Mouse (Mus musculus): ENCODE data around the gene Mcu. TPM values are rescaled to one million over a fixed set of nuclear protein-coding genes. Genes with fewer than 3 reads are reported as not detected.
A peak's percentile ranks its signal among the peaks of the same experiment; 100 is the strongest.

Gene Mcu
- total RNA-seq, 2 experiments from 2014 or later = 35.6 to 39.9 TPM

DNA sequence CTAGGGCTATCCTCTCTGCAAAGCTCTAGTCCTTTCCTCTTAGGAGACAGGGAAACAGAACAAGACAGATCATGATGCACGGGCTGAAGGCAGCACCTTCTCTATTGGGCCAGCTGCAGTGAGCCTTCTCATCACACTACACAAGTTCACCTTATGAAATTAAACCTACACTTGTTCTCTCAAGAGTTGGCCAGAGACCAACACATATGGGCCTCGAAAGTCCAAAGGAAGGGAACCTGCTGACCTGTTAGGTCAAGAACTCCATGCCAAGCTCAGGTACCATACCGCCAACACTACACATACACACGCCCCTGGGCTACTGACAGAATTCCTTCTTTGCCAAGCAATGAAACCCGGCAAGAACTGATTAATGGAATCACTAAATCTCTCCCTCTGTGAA, 1.1 kb downstream of the Mcu start:
- DNase-seq (ENCODE audit: low spot score in 2 of 2) = no peak

DNA sequence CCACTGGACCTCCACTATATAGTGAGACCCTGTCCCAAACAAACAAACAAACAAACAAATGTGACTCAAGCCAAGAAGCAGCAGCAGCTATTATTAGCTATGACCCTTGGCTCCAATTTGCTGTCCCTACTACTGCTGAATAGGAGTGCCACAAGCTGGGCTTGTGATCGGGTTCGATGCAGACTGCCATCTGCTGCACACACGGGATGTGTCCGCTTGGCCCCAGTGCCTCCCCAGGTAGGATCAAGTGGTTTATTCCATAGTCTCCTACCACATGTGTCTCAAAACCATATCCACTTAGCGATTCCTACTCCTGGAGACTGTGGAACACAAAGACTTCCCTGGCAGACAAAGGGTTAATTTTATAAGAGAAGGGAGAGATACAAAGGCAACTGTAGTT, 2.4 kb downstream of the Mcu start:
- DNase-seq (ENCODE audit: low spot score in 2 of 2) = no peak

- DNase-seq (ENCODE audit: low spot score in 2 of 2) = no peak
Measured at GRCm38 (mm10) chr10:59613276-59613675, 3.2 kb downstream of the Mcu start.

GRCm38 (mm10) chr10:59604879-59605464, 11.5 kb downstream of the Mcu start:
- DNase-seq (ENCODE audit: low spot score in 2 of 2) = no peak

- no peak for DNase-seq (ENCODE audit: low spot score in 2 of 2)
Measured at GRCm38 (mm10) chr10:59603843-59604242, 12.6 kb downstream of the Mcu start.

DNA sequence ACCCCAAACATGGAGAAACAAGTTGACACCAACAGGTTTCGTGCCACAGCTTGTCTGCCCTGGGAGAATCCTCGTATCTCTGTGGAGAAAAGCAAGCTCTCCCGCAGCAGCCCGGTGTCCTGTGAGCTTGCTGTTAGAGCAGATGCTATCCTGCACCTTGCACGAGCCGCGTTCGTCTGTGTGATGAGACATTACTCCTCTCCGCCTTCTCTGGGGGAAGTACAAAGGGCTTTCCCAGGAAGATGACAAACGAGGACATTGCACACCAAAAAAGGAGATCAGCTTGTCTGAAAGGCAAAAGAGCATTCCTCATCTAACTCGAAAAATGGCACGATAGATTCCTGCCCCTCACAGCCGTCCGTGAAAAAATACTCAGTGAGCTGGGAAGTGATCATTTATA, 13.6 kb downstream of the Mcu start:
- DNase-seq (ENCODE audit: low spot score in 2 of 2) = peak; percentile 48 to 49

DNA sequence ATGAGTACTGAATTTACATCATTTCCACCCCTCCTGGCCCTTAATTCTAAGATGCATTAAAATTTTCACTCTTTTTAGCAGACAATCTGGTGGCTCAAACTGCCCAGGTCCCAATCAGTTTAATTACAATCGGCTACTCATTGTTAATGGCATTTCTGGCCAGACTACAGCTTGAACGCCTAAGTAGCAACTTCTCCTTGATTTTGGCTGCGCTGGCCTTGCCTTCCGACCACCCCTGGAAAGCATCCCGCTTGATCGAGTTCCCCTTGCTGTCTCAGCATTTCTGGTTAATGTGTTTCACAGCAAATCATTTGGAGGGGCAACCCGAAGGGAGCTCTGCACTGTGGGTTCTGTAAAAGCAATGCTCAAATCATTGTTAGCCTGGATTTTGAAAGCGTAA, 14.4 kb downstream of the Mcu start:
- DNase-seq (ENCODE audit: low spot score in 2 of 2) = no peak

DNA sequence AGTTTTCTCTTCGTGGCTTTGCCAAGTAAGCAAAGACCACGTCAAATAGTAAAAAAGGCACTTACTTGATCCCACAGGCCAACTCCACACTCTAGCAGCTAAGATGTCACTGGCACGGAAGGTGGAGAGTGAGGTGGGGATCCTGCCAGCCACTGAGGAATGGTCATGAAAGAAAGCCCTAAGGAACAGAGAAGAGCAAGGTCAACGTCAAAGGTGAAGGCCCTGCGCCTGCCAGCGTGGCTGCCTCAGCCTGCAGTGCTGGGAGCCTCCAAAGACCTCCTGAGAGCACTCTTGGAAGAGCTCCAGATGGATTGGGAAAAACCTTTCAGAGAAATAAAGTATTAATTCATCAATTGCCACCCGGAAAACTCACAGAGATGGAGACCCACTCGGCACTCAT, 16.0 kb downstream of the Mcu start:
- no peak for DNase-seq (ENCODE audit: low spot score in 2 of 2)

- DNase-seq (ENCODE audit: low spot score in 2 of 2) = peak; percentile 80 to 85
Measured at GRCm38 (mm10) chr10:59593826-59594570, 22.5 kb downstream of the Mcu start.

DNA sequence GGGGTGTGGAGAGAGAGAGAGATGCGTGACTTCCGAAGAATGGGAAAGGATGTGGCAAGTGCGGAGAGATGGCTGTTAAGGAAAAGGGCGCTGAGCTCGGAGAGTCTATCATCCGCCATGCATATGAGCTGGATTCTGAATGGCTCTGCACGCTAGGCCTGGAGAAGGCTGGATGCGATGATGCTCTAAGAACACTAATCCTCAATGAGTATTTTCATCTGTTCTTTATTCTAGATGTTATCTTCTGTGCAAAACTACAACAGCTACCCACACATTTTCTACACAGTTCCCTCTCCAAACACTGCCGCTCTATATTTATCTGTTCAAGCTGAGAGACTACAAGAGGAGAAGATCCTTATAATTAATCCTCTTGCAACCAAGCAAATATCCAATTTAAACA, 25.9 kb downstream of the Mcu start:
- DNase-seq (ENCODE audit: low spot score in 2 of 2) = no peak

DNA sequence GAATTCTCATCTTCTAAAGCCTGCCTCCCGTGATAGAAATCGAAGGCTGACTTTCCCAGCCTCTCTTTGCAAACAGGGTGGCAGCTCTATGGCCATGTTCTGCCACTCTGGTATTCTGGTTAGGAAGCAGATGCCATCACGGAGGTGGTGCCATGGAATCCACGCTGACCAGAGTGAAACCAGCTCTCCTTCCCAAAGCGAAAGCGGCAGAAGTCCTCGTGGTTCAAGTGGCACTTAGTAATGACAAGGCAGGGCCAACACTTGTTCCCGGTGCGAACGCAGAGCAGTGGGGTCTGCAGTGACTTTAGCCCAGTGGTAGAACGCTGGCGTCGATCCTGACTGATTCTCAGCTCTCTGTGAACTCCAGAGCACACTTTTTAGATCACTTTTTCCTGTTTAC, 26.6 kb downstream of the Mcu start:
- no peak for DNase-seq (ENCODE audit: low spot score in 2 of 2)

DNA sequence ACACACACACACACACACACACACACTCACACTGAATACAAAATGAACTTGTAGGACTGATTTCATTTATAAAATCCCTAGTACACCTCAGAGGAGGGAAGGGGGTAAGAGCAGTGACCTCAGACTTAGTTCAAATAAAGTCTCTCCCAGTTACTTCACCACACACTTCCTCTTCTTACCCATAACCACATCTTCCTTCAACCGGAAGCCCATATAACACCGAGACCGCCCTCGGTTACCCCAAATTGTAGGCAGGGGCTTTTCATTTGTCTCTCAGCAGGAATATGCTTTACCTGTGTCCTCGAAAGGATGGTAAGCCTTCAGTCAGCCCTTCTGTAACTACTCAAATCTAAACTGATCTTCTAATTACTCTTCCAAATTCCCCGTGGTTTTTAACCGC, 27.1 kb downstream of the Mcu start:
- DNase-seq (ENCODE audit: low spot score in 2 of 2) = no peak

DNA sequence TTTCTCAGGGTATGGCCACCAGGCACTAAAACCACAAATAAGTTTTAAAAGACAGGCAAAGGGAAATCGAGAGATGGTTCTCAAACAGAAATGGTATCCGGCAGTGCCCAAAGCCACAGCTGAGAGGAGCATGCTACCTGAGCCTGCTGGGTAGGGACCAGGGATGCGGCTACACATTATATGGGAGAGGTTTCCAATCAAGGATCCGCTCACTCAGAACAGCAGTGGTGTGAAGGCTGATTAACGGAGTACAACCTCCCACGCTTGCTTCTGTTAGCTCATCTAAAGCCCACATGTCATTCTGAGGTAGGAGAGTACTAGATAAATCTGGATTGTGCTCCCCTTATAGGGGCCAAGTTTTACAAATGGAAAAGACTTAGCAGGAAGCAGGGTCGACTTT, 28.4 kb downstream of the Mcu start:
- no peak for DNase-seq (ENCODE audit: low spot score in 2 of 2)

- DNase-seq (ENCODE audit: low spot score in 2 of 2) = no peak
Measured at GRCm38 (mm10) chr10:59586821-59587220, 29.7 kb downstream of the Mcu start.

- no peak for DNase-seq (ENCODE audit: low spot score in 2 of 2)
Measured at GRCm38 (mm10) chr10:59585621-59586020, 30.9 kb downstream of the Mcu start.

DNA sequence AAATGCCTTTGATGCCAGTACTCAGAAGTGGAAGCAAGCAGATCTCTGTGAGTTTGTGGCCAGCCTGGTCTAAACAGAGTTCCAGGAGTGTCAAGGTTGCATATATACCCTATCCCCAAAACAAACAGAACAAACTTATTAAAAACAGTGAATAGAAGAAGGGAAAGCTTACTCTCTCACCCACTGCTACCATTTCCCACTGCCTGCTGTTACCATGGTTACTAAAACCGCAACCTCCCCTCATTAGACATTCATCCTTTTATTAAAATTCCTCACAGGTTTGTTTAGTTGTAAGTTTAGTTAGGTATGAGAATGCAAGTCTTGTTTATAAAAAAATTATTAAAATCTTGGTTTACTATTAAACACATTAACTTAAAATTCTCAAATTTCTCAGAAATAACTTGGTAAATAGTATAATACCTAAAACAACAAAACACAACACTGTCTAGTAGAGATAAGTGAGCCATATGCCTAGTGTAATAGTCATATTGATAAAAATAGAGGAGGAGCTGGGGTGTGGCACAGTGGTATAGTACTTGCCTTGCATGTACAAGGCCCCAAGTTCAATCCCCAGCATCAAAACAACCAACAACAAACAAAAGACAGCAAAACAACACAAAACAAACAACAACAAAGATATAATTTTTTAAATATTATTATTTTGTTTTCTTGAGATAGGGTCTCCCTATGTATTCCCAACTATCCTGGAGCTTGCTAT, 34.5 kb downstream of the Mcu start:
- no peak for DNase-seq (ENCODE audit: low spot score in 2 of 2)

GRCm38 (mm10) chr10:59580593-59581149, 35.8 kb downstream of the Mcu start:
- no peak for DNase-seq (ENCODE audit: low spot score in 2 of 2)

DNA sequence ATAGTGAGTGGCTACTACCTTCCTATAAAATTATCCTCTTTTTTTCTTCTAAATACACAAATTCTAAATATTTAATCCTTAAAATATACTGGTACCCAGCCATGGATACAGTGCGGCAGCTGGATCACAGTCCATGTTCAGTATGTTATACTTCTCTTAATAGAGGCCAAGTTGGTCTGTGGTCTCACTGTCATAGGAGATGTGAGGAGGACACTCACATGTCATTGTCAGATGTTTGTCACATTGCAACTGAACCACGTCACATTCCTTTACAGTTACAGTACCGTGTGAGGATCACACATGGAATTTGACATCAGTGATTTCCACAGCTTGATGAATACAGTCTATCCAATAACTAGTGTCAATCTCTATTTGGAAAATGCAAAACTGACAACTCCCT, 36.8 kb downstream of the Mcu start:
- no peak for DNase-seq (ENCODE audit: low spot score in 2 of 2)

DNA sequence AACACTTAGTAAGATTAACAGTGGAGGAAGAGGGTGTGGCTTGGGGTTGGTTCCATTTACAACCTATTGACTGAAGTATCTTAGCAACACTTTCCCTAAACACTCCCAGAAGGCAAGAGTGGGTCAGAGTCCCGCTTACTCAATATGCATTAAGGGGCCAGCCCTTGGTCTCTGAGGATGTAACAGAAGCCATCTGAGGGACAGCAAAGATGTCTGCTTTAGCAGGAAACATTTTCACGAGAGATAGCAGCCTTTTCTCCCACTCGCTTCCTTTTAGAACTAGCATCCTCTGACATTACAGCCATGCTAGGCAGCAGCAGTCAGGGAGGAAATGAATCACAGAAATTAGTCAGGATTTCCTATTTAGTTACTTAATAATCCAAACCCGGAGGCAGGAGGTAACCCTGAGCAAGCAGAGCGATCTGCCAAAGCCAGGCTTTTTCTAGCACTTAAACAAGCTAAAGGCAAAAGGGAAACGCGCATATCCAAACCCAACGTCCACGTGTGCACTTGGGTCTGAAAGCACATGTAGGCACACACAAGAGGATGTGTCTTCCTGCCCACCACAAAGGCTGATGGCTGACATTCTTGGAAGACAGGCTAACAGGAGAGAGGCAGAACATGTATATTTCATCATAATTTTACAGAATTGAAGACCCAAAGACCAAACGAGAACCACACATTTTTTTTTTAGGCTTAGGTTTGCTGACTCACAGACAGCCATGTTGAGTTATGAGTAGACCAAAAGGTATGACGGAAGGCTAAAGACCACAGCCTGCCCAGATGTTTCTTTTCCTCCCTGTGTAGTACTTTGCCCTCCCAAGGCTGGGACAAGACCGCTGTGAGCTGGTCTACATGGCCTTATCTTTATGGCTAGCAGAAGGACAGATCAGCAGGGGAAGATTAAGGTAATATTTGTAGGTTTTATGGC, 38.4 kb downstream of the Mcu start:
- DNase-seq (ENCODE audit: low spot score in 2 of 2) = peak in 1 of 2 experiments; percentile 14

- no peak for DNase-seq (ENCODE audit: low spot score in 2 of 2)
Measured at GRCm38 (mm10) chr10:59576305-59576704, 40.2 kb downstream of the Mcu start.

GRCm38 (mm10) chr10:59571964-59572363, 44.5 kb downstream of the Mcu start:
- no peak for DNase-seq (ENCODE audit: low spot score in 2 of 2)
